Mouse (Mus musculus): ENCODE results near the gene Grin3b. TPM values are rescaled to one million over a fixed set of nuclear protein-coding genes. Genes with fewer than 3 reads are reported as not detected.

Gene Grin3b
- total RNA-seq, 2 experiments from 2014 or later, result not detected

Other genes with a start within 250 kb of the Grin3b start
Only the 30 nearest of the 32 such genes appear.
- gene Rnf126, start 203.8 kb upstream of the Grin3b start, total RNA-seq (2015), result 55.6 and 63.0 TPM in 2 replicates
- 18.4 and 20.2 TPM in 2 replicates for gene Rnf126, start 203.8 kb upstream of the Grin3b start, total RNA-seq (2017)
- 1.6 and 2.7 TPM in 2 replicates for gene Fstl3, start 193.4 kb upstream of the Grin3b start, total RNA-seq (2015)
- gene Fstl3, start 193.4 kb upstream of the Grin3b start, total RNA-seq (2017), result 1.3 and 3.6 TPM in 2 replicates
- 160 and 189 TPM in 2 replicates for gene Prss57, start 179.8 kb upstream of the Grin3b start, total RNA-seq (2015)
- gene Prss57, start 179.8 kb upstream of the Grin3b start, total RNA-seq (2017), result 95.1 and 100.0 TPM in 2 replicates
- 65.3 and 71.4 TPM in 2 replicates for gene Palm, start 177.1 kb upstream of the Grin3b start, total RNA-seq (2015)
- 43.4 and 53.4 TPM in 2 replicates for gene Palm, start 177.1 kb upstream of the Grin3b start, total RNA-seq (2017)
- gene Misp, start 149.7 kb upstream of the Grin3b start, total RNA-seq (2015), result not detected in 2 replicates
- 0.58 TPM in 1 of 2 replicates, not detected in the other for gene Misp, start 149.7 kb upstream of the Grin3b start, total RNA-seq (2017)
- 218 and 262 TPM in 2 replicates for gene Ptbp1, start 116.3 kb upstream of the Grin3b start, total RNA-seq (2015)
- 172 and 187 TPM in 2 replicates for gene Ptbp1, start 116.3 kb upstream of the Grin3b start, total RNA-seq (2017)
- 3,382 and 3,510 TPM in 2 replicates for gene Prtn3, start 96.2 kb upstream of the Grin3b start, total RNA-seq (2015)
- gene Prtn3, start 96.2 kb upstream of the Grin3b start, total RNA-seq (2017), result 738 and 1,001 TPM in 2 replicates
- gene Plppr3, start 96.1 kb upstream of the Grin3b start, total RNA-seq (2015), result 39.0 and 41.2 TPM in 2 replicates
- gene Plppr3, start 96.1 kb upstream of the Grin3b start, total RNA-seq (2017), result 93.9 and 96.9 TPM in 2 replicates
- gene Elane, start 84.5 kb upstream of the Grin3b start, total RNA-seq (2015), result 6,143 and 8,228 TPM in 2 replicates
- 2,359 and 2,989 TPM in 2 replicates for gene Elane, start 84.5 kb upstream of the Grin3b start, total RNA-seq (2017)
- gene Cfd, start 79.9 kb upstream of the Grin3b start, total RNA-seq (2015), result 0.49 and 0.56 TPM in 2 replicates
- gene Cfd, start 79.9 kb upstream of the Grin3b start, total RNA-seq (2017), result 1.2 TPM in 1 of 2 replicates, not detected in the other
- 13.9 and 14.4 TPM in 2 replicates for gene Med16, start 61.8 kb upstream of the Grin3b start, total RNA-seq (2015)
- 22.1 and 24.8 TPM in 2 replicates for gene Med16, start 61.8 kb upstream of the Grin3b start, total RNA-seq (2017)
- not detected in 2 replicates for gene Gm26602, start 59.9 kb upstream of the Grin3b start, total RNA-seq (2015)
- not detected in 2 replicates for gene Gm26602, start 59.9 kb upstream of the Grin3b start, total RNA-seq (2017)
- 0.15 TPM in 2 replicates for gene Kiss1r, start 53.7 kb upstream of the Grin3b start, total RNA-seq (2015)
- gene Kiss1r, start 53.7 kb upstream of the Grin3b start, total RNA-seq (2017), result 0.25 and 1.3 TPM in 2 replicates
- gene R3hdm4, start 49.5 kb upstream of the Grin3b start, total RNA-seq (2015), result 72.3 and 78.7 TPM in 2 replicates
- gene R3hdm4, start 49.5 kb upstream of the Grin3b start, total RNA-seq (2017), result 35.1 and 50.7 TPM in 2 replicates
- gene Arid3a, start 43.7 kb upstream of the Grin3b start, total RNA-seq (2015), result 19.9 and 21.6 TPM in 2 replicates
- gene Arid3a, start 43.7 kb upstream of the Grin3b start, total RNA-seq (2017), result 31.0 and 32.2 TPM in 2 replicates
- 36.8 and 57.4 TPM in 2 replicates for gene Wdr18, start 10.6 kb upstream of the Grin3b start, total RNA-seq (2015)
- gene Wdr18, start 10.6 kb upstream of the Grin3b start, total RNA-seq (2017), result 24.6 and 29.7 TPM in 2 replicates
- 38.9 and 44.2 TPM in 2 replicates for gene Tmem259, start 13.6 kb downstream of the Grin3b start, total RNA-seq (2015)
- gene Tmem259, start 13.6 kb downstream of the Grin3b start, total RNA-seq (2017), result 44.6 and 54.8 TPM in 2 replicates
- gene Cnn2, start 17.9 kb downstream of the Grin3b start, total RNA-seq (2015), result 50.5 and 52.8 TPM in 2 replicates
- gene Cnn2, start 17.9 kb downstream of the Grin3b start, total RNA-seq (2017), result 73.3 and 84.1 TPM in 2 replicates
- 15.4 and 15.8 TPM in 2 replicates for gene Abca7, start 25.8 kb downstream of the Grin3b start, total RNA-seq (2015)
- gene Abca7, start 25.8 kb downstream of the Grin3b start, total RNA-seq (2017), result 17.0 and 17.5 TPM in 2 replicates
- 64.1 and 69.0 TPM in 2 replicates for gene Arhgap45, start 45.9 kb downstream of the Grin3b start, total RNA-seq (2015)
- gene Arhgap45, start 45.9 kb downstream of the Grin3b start, total RNA-seq (2017), result 112 and 121 TPM in 2 replicates
- 93.3 and 99.5 TPM in 2 replicates for gene Polr2e, start 69.1 kb downstream of the Grin3b start, total RNA-seq (2015)
- 74.3 and 89.9 TPM in 2 replicates for gene Polr2e, start 69.1 kb downstream of the Grin3b start, total RNA-seq (2017)
- gene Gpx4, start 76.5 kb downstream of the Grin3b start, total RNA-seq (2015), result 253 and 271 TPM in 2 replicates
- gene Gpx4, start 76.5 kb downstream of the Grin3b start, total RNA-seq (2017), result 358 and 365 TPM in 2 replicates
- 16.9 and 19.5 TPM in 2 replicates for gene Sbno2, start 134.9 kb downstream of the Grin3b start, total RNA-seq (2015)
- 19.1 and 24.0 TPM in 2 replicates for gene Sbno2, start 134.9 kb downstream of the Grin3b start, total RNA-seq (2017)
- 71.7 and 81.1 TPM in 2 replicates for gene Stk11, start 145.1 kb downstream of the Grin3b start, total RNA-seq (2015)
- 159 and 172 TPM in 2 replicates for gene Stk11, start 145.1 kb downstream of the Grin3b start, total RNA-seq (2017)
- gene Atp5d, start 167.9 kb downstream of the Grin3b start, total RNA-seq (2015), result 187 and 199 TPM in 2 replicates
- 37.6 and 39.3 TPM in 2 replicates for gene Atp5d, start 167.9 kb downstream of the Grin3b start, total RNA-seq (2017)
- 3.8 and 4.8 TPM in 2 replicates for gene Cbarp, start 170.1 kb downstream of the Grin3b start, total RNA-seq (2015)
- gene Cbarp, start 170.1 kb downstream of the Grin3b start, total RNA-seq (2017), result 2.0 and 2.2 TPM in 2 replicates
- gene Midn, start 177.6 kb downstream of the Grin3b start, total RNA-seq (2015), result 21.4 and 22.2 TPM in 2 replicates
- gene Midn, start 177.6 kb downstream of the Grin3b start, total RNA-seq (2017), result 12.7 and 17.9 TPM in 2 replicates
- gene Cirbp, start 195.3 kb downstream of the Grin3b start, total RNA-seq (2015), result 16.1 and 18.4 TPM in 2 replicates
- 35.4 and 60.4 TPM in 2 replicates for gene Cirbp, start 195.3 kb downstream of the Grin3b start, total RNA-seq (2017)
- gene 1600002K03Rik, start 202.2 kb downstream of the Grin3b start, total RNA-seq (2015), result 17.2 and 18.2 TPM in 2 replicates
- gene 1600002K03Rik, start 202.2 kb downstream of the Grin3b start, total RNA-seq (2017), result 13.4 and 13.5 TPM in 2 replicates
- gene Efna2, start 208.8 kb downstream of the Grin3b start, total RNA-seq (2015), result 0.54 TPM in 1 of 2 replicates, not detected in the other
- gene Efna2, start 208.8 kb downstream of the Grin3b start, total RNA-seq (2017), result 0.37 TPM in 1 of 2 replicates, not detected in the other